Mouse (Mus musculus) erythroblast, embryonic 14.5 days (primary cell): ENCODE measurements around the gene Olfr1387.

Experiments used
- GATA1 ChIP-seq: IDR thresholded peaks from 2 replicates; pipeline ENCODE4 v1.6.1; 2012; ENCODE audit warnings: low read length, inconsistent platforms, mixed read lengths
- TAL1 ChIP-seq: IDR thresholded peaks from 3 replicates; pipeline ENCODE4 v1.6.1; 2012; ENCODE audit warnings: low read length, inconsistent platforms, mixed read lengths

DNA sequence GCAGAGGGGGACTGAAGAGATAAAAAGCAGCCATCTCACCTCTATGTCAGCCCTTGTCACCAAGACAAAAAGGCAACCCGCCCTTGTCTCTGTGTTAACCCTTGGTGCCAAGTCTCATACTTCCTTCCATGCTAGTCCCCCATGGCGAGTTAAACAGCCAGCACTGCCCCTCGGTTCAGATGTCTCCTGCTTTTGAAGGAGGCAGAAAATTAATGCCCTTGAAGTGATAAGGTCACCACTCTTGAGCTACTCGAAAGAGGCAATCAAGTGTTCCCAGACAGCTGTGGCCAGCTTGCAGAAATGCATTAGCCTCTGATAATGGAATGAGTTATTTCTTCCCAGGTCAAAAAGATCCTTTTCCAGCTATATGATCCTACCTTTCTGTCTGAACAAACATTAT, 30.8 kb downstream of the Olfr1387 start:
- TF ChIP-seq TAL1 (no peak), GATA1 (no peak)
